Mouse (Mus musculus): Measurements from ENCODE around the gene Cables2.

DNA sequence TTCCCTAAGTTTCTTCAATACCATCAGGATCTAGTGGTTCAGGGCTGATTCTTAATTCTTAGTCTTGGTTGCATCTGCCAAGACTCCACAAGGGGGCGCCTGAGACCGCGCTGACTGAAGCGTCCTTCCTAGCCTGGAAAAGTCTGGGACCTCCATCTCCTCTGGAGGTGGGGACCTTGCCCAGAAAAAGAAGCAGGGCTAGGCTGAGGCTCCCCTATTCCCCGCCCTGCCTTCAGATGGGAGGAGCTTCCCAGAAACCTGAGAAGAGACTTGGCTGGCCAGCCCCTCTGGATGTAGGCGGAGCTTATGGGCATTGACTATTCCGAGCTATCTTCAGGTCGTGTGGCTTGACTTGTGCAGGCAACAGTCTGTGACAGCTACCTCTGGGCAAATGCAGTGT, 2.5 kb upstream of the Cables2 start:
- TF ChIP-seq CTCF (IDR thresholded peaks at IDR 0.05; ENCODE audit: control insufficient read depth, insufficient read depth, insufficient read length) (peak; percentile 46), MYOD1 (IDR thresholded peaks at IDR 0.05; ENCODE audit: control insufficient read depth, insufficient read length, low read depth) (no peak), FOSL1 (IDR thresholded peaks at IDR 0.05; ENCODE audit: insufficient read depth, low read length, poor library complexity, severe bottlenecking) (no peak), MAX (IDR thresholded peaks at IDR 0.05) (no peak), MYOG (IDR thresholded peaks at IDR 0.05; ENCODE audit: control insufficient read depth, extremely low read depth, insufficient read length) (no peak), USF1 (IDR thresholded peaks at IDR 0.05; ENCODE audit: low read depth) (no peak), CEBPB (IDR thresholded peaks at IDR 0.05; ENCODE audit: low read depth) (no peak)
